Mouse (Mus musculus) neutrophil, adult 5-6 weeks (primary cell): ENCODE results near the gene Trim47. TPM values are rescaled to one million over a fixed set of nuclear protein-coding genes. Genes with fewer than 3 reads are reported as not detected.
"Not testable (repeated sequence)": the region's sequence is repeated elsewhere in the genome, so short reads cannot be mapped to it uniquely, and the experiment has no call there.

Source experiments
- ATAC-seq: fragments of 151-379, 151-347 bp; 2 replicates; pipeline ENCODE4 v1.8.0; 2017; ENCODE audit warnings: mild to moderate bottlenecking, moderate TSS enrichment; ENCODE audit not compliant: insufficient number of reproducible peaks, poor library complexity, low FRiP score, severe bottlenecking; ENCODE audit errors: extremely low read depth
- total RNA-seq: library from RNA; stranded (forward); fragments of 200-1000 nt; gene quantifications from 2 replicates; pipeline ENCODE4 v1.2.3, GENCODE M21; 2017

Trim47 gene
- total RNA-seq, 1 experiment from 2014 or later = 0.23 TPM

DNA sequence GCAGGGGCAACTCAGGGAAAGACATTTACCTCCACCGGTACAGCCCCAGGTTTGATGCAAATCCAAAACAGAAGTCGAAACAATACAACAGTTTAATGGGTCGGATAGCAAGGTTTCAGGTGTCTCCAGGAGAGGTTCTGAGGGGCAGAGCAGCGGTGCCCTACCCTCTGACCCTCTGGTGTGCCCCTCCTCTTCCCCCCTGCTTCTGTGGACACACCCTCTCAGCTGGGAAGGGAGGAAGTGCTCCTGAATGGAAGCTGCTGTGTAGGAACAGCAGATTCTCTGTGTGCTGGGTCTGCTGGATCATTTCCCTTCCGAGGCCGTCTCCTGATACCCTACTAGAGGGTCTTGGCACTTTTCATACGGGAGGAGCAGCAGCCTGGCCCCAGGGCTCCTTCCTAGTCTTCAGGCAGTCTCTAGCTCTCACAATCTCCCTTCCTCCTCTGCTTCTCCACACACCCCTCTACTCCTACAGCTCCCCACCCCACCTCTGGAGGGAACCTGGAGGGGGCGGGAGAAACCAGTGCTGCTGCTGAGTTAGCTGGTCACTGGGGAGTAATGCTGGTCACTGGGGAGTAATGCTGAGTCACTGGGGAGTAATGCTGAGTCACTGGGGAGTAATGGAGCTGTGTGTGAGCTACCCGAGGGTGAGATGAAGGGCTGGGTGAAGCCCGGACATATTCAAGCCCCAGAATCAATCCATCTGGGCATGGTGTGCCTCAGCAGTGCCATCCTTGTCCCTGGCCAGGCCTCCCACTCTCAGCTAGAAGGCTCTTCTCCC lies 15.4 kb upstream of the Trim47 start:
- ATAC-seq = no peak

DNA sequence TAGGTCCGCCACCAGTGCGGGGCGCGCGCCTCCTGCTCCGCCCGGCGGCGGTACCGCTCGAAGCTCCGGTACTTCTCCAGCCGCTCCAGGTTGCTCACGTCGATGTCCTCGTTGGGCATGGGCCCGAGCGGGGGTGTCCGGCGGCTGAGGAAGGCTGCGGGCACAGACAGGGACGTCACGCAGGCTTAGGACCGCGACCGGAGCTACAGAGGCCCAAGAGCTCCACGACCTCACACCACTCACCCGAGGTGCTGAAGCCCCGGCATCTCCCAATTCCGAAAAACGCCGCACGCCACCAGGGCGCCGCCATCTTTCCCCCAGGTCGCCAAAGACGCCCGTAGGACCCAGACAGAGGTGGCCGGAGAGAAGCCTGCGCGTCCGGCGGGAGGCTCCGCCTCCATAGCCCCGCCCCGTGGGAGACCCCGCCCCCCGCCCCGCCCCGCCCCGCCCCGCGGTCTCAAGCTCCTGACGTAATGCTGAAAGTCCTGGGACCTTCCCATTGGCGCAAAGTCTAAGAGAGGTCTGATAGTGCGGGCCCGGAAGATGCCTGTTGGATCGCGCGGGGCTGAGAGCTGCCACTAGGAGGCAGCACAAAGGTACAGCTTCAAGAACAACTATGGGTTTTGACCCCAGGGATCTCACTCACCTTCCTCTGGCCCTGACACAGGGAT lies 11.6 kb upstream of the Trim47 start, which contains the start of gene Mrpl38:
Gene Mrpl38, minus strand, starts transcription at position 401 of the 671 bp plus-strand sequence.
- ATAC-seq = peak; percentile 91

DNA sequence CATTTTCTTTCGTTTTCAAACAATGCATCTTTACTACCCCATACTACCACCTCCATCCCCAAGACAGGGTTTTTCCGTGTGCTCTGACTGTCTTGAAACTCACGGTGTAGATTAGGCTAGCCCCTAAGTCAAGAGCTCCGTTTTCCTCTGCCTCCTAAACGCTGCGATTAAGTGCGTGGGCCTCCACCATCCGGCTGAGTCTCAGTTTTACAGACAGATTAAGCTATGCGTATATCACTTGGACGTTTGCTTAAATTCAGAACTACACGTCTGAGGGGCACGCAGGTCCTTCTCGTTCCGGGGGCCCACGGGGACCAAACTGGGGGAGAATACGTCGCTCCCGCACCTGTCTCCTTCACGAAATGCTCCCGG lies 11.1 kb upstream of the Trim47 start:
- no peak for ATAC-seq

DNA sequence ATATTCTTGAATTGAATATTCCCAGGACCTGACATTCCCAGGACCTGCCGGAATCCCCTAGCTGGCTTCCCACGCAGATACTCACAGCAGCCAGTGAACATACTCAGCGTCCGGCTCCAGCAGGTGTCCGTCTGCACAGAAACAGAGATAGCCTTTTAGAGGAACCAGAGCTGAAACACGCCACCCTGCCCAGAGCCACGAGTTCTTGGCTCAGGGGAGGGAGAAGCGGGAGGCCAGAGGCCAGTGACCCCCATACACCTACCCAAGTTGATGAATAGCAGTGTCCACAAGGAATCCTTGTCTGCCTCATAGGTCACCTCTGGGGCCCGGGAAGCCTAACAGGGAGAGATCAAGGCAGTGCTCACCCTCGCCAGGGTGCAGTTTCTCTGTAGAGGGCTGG lies 7.2 kb upstream of the Trim47 start:
- ATAC-seq = no peak

DNA sequence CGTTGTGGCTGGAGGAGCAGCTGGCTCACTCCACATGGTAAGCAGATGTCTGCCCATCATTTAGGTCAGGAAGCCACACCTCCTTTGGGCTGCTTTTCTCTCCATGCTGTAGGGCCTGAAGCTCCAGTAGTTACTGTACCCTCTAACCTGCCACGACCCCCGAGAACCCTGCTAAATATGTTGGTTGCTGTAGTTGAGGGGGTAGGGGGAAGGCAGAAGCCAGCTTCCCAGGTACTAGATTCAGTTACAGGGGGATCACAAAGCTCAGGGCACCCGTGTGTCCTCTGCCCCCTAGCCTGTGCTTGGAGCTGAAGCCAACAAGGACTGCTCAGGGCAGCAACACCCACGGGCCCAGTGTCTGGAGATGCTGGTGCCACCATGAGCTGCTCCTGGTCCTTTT lies 6.5 kb upstream of the Trim47 start:
- ATAC-seq = no peak

DNA sequence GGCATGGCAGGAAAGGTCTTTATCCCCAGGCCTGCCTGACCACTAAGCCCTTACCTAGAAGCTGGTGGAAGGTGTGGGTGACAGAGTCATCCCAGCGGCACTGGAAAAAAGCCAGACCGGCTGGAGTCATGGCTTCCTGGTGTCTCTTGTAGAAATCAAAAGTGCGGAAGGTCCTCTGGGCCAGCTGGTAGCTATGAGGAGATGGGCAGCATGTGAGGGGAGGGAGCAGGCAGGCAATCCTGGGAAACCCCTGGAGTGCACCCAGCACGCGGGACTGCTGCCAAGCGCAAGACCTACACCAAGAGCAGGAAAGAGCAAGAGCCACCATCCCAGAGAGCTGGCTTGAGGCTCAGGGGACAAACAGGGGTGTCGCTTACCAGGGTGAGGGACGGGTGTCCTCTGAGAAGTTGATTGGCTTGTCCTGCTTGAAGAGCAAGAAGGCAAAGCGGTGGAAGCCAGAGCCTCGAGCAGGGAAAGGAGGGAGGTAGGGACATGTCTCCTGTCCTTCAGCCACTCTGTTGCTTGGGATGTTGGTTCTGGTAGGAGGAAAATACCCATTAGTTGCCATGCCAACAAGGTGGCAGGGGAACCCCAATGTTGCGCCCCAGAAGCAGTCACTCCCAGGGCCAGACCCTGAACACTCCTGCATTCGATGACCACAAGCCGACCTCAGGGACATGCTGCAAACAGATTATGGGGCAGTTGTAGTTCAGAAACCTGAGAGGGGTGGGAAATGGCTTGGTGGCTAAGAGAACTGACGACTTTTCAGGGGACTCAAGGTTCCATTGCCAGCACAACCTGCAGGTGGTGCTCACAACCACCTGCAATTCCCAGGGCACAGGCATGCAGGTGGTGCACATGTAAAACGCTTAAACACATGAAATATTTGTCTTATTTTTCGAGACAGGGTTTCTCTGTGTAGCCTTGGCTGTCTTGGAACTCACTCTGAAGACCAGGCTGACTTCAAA lies 5.6 kb upstream of the Trim47 start:
- no peak for ATAC-seq

DNA sequence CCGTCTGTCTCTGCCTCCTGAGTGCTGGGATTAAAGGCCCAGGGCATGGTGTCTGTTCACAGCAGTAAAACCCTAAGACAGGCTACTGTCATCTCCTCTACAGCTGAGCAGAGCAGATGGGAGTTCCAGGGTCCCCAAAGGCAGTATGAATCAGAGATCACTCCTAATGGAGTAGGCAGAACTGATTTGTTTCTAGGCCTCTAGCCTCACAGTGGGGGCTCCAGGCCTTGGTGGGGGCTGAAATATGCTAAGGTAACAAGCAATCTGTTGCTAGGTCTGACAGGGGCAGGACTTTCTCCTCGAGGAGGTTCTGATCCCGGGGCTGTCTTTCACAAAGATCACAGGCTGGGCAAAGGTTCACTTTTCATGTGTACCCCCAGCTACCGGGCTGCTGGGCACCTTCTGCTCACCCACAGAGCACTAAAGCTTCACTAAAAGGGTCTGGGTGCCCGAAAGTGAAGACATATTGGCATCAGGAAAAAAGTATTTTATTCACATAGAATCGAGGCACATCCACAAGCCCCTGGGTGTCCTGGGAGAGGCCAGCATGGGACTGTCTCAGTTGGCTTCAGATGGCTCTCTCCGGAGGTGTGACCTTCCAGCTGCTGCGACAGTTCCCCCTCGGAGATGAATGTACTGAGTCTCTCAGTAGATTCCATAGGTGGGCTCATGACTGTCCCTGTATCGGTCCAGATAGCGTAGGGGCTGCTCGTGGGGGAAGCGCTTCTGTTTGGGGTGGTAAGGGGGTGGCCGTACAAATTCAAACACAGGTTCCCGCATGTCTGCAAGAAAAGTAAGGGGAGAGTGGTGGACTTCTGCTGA lies 4.5 kb upstream of the Trim47 start:
- no peak for ATAC-seq

DNA sequence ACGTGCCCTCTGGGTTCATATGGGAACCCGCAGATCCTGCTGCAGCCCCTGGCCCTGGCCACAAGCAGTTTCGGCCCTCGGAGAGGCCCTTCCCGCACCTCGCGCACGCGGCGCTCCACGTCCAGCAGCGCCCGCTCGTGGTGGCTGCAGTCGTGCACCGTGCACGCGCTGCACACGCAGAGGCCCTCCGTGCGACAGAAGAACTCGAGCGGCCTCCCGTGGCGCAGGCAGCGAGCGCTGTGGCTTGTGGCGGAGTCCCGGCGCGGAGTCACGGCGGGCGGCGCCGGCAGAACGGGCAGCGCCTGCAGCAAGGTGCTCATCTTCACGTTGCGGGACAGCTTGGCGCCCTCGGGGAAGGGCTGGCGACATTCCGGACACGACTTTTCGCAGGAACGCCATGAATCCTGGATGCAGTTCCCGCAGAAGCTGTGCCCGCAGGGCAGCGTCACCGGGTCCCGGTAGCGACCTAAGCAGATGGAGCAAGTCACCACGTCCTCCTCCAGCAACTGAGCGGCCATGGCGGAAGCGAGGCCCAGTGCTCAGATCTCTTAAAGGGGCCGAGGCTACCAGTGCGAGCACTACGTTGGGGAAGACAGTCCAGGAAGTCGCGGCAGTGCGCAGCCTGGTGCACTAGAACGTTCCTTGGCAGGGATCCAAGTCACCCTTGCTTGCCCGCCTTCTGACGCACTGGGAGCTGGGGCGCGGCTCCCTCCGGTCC lies 3.6 kb upstream of the Trim47 start, which contains the start of gene Trim65:
Gene Trim65, minus strand, starts transcription at position 641 of the 718 bp plus-strand sequence.
- peak; percentile 72 for ATAC-seq

DNA sequence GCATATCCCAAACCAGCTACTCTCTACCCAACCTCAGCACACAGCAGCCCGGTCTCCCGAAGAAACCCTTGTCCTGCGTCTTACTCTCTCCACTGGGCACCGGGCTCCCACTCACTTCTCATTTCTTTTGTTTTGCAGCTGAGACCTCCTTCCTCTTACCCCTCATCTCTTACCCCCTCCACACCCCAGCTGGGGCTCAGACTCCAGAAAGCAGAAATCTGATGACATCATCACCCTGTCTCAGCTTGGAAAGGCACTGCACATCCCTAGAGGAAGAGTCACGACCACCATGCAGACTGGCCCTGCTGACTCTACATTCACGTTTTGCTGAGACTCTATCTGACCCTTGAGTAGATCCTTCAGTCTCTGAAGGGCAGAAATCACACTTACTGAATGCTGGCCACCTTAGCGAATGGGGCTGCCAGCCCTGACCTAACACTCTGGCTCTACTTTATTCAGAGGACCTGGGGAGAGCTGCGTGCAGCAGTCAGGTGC lies 3.0 kb upstream of the Trim47 start:
- ATAC-seq = no peak

DNA sequence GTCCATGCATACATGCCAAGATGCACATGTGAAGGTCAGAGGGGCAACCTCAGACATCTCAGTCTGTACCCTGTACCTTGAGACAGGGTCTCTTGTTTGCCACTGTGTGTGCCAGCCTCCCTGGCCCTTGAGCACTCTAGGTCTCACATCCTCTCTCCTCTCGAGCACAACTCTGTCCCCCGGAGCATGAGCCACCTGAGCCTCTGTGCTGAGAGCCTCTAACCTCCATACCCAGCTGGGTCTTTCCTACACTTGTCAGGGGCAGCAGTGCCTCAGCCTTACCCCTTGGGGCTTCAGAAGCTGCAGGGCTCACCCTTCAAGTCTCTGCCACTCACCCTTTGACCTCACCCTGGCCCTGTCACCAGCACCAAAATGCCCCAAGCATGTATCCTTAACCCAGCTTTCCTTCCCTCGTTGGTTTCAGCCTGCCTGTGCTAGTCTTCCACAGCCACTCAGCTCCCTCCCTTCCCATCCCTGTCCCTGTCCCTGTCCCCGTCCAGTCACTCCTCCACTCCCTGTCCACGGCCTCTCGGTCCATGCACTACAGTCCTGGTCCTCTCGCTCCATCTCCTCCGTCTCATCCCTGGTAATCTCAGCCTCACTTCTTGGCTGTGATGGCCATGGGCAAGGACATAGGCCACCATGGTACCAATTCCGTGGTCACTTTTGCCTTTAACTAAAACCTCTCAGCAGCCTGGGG lies 2.2 kb upstream of the Trim47 start:
- ATAC-seq = no peak

DNA sequence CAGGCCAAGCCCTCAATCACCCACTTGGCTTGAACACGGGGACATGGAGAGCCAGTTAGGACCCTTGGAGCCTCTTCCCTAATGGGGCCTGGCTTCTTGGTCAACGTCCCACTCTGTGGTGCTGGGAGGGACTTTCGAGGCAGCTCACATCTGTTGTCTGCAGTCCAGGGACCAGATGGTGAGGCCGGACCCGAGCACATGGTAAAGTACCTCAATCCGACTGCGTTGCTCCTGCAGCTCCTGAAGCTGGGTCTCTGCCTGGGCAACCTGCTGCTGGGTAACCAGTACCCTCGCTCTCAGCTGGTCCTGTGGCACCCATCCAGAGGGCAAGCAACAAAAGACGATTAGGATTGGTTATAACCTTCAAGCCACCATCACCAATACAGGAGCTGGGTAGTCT lies 976 bp upstream of the Trim47 start:
- ATAC-seq = no peak

DNA sequence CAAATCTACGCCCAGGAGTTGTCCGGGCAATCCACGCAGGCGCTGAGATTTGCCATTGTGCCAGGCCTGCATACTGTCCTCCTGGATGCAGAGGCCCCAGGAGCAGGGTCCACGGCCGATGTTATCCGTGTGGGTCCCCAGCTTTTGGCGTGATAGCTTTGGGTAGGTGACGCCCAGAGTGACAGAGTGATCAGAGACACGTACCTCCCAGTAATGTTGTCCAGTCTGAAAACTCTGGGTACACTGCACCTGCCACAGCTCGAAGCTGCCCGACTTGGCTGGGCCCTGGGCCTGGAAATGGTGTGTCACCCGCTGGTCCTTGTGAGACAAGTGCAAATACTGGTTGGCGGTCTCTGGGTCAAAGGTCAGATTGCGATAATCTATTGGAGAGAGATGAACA lies 749 bp downstream of the Trim47 start:
- ATAC-seq = no peak

DNA sequence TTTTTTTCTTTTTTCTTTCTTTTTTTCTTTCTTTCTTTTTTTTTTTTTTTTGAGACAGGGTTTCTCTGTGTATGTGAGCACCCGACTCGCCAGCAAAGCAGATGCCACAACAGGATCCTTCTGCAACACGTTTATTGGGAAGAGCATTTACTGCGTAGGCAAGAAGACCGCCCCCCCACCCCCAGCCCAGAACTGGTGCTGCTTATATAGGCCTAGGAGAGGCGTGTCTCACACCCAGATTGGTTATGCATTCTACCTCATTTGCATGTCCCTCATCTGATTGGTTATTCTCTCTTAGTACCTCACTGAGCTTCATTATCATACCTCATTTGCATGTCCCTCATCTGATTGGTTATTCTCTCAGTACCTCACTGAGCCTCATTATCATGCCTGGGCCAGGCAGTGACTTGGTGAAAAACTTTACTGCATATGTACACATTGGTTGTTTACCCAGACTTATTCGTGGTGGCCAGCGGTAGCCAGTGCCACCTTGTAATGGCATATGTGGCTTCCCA lies 5.2 kb downstream of the Trim47 start:
- not testable (repeated sequence) for ATAC-seq

DNA sequence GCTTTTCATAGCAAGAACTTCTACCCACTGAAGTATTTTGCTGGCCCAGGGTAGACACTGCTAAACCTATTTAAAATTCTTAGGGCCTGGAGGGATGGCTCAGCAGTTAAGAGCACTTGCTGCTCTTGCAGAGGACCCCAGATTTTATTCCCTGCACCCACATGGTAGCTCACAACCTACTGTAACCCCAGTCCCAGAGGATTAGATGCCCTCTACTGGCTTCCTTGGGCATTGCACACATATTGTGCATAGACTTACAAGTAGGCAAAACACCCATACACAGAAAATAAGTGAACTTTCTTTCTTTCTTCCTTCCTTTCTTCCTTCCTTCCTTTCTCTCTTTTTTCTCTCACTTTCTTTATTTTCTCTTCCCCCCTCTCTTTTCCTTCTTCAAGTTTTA lies 9.2 kb downstream of the Trim47 start:
- no peak for ATAC-seq

DNA sequence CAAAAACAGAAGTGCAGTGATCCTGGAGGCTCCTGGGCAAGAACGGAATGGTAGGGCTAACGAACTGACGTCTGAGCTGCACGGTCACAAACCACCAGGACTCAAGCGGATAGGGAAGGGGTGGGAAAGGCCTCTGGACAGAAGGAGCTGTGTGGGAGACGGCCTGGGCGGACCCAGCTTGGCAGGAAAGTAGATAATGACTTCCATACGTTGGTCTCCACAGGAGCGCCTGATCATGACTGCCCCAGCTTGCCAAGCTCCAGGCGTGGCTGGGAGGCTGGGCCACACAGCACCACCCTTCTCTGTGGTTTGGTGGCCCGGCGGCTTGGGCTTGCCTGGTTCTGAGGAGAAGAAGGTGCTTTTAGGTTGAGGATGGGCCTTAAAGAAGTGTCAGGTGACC lies 9.8 kb downstream of the Trim47 start:
- ATAC-seq = no peak

DNA sequence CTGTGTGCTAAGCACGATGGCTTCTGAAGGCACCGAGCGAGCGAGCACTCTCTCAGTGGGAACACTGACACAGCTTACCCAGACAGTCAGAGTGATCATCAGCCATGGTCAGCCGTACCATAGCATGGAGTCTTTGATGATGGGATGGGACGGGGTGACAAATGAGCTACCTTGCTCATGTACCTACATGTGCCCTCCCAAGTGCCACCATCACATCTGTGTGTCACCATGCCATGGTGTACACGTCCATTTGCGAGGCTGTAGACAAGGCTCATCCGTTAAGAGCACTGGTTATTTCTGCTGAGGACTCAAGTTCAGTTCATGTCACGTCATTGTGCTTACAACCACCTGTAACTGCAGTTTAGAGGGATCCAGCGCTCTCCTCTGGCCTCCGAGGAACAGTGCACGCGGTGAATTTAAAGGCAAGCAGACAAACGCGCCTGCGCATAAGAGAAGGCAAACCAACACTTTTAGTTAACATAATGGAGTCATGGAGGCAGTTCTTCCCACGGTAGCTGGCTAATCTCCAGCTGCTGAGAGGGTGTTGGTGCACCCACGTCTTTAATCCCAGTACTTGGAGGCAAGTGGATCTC lies 15.3 kb downstream of the Trim47 start:
- ATAC-seq = no peak

DNA sequence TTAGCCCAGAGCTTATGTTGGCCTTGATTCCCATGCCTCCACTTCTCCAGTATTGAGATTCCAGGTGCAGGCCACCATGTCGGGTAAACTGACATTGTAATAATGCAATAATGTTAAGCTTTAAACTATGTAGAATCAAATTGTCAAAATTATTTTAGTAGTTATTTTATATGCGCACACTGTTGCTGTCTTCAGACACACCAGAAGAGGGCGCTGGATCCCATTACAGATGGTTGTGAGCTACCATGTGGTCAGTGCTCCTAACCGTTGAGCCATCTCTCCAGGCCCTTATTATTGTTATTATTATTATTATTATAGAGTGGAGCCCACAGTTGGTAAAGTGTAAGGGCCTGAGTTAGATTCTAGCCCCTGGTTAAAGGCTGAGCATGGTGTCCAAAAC lies 15.9 kb downstream of the Trim47 start:
- ATAC-seq = no peak
